Mouse (Mus musculus): ENCODE measurements around the gene Mafg. TPM values are rescaled to one million over a fixed set of nuclear protein-coding genes. Genes with fewer than 3 reads are reported as not detected.
"Not testable (repeated sequence)": the region's sequence is repeated elsewhere in the genome, so short reads cannot be mapped to it uniquely, and the experiment has no call there.

The Mafg gene
- total RNA-seq (2022) = 10 to 100 TPM; 49.5 to 63.3 (median 59.3) TPM

DNA sequence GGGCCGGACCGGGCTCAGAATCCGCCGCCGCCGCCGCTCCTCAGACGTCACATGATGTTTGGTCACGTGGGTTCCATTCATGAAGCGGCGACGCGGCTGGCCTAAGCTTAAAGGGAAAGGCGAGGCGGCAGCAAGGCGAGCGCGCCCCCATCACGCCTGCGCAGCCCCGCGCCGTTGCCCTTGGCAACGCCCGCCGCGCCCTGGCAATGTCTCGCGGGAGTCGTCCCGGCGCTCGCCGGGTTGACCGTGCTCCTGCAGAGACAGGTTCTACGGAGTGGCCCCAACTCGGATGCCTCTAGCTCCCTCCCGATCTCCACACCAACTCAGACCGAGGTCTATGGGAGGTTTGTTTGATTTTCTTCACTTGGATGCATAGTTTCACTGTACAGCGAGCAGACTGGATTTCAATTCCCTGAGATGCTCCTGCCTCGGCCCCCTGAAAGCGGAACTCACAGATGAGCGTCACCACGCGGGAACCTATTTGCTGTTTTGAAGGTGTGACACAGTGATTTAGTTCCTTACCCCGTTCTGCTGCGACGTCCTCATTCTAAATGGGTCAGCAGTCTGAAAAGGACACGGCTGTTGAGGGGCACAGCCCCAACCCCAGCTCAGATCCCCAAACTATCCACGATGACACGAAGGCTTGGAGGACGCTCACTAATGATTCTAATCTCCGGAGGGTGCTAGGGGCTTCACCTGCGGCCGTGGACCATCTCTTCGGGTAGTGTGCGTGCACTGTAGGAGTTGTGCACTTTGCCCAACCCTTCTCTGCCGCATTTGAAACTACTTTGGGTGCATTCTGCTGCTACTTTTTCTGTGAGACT, at the start of gene Mafg:
Mafg (minus strand) TSS at position 81 of the 824 bp plus-strand sequence.
- peak; percentile 87 to 94 for DNase-seq (ENCODE audit: low spot score in 2 of 2)

GRCm38 (mm10) chr11:120682683-120683082, 49.3 kb upstream of the Mafg start:
- no peak for DNase-seq (ENCODE audit: low spot score in 2 of 2)

DNA sequence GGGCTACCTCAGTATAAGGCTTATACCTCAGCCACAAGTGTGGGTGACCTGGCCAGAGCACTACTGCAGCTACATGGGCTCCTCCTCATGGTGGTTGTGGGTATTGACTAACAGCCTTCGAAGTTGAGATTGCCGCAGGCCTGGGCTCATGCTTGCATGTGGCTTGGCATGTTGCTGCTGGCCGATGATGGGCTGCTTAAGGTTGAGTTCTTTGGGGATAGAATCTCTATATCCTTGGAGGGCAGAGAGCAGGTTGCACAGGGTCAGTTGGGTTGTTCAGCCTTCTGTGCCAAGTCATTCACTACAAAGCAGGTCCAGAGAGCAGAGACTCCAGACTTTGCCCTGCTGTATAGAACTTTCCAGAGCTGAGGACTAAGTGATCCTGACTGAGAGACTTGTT, 46.5 kb upstream of the Mafg start:
- no peak for DNase-seq (ENCODE audit: low spot score in 2 of 2)

DNA sequence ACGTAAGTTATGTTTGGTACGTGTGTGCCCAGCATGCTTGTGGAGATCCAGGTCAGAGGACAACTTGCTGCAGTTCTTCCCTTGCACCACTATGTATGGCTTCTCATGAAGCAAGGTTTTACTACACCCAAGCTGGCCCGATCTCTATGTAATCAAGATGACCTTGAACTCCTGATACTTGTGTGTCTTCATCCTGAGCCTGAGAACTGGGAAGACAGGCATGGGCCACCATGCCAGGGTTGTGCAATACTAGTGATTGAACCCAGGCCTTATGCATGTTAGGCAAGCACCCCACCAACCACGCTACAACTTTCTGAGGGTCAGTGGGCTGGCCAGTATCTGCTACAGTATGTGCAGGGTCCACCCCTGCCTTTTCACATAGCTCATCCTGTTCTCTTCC, 43.6 kb upstream of the Mafg start:
- no peak for DNase-seq (ENCODE audit: low spot score in 2 of 2)

DNA sequence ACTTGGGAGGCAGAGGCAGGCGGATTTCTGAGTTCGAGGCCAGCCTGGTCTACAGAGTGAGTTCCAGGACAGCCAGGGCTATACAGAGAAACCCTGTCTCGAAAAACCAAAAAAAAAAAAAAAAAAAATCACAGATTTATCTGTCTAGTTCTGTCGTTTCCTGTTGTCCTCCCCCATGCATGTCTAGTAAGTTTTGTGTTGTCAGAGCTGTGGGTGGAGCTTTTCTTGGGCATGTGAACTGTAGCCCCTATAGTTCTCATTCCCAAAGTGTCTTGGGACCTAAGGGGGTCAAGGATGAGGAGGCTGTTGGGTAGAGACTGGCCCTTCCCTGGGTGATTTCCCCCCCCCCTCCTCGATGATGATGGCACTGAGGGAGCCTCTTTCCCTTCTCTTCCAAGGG, 42.5 kb upstream of the Mafg start:
- not testable (repeated sequence) for DNase-seq (ENCODE audit: low spot score in 2 of 2)

- DNase-seq (ENCODE audit: low spot score in 2 of 2) = no peak
Measured at GRCm38 (mm10) chr11:120673594-120674122, 40.3 kb upstream of the Mafg start.

DNA sequence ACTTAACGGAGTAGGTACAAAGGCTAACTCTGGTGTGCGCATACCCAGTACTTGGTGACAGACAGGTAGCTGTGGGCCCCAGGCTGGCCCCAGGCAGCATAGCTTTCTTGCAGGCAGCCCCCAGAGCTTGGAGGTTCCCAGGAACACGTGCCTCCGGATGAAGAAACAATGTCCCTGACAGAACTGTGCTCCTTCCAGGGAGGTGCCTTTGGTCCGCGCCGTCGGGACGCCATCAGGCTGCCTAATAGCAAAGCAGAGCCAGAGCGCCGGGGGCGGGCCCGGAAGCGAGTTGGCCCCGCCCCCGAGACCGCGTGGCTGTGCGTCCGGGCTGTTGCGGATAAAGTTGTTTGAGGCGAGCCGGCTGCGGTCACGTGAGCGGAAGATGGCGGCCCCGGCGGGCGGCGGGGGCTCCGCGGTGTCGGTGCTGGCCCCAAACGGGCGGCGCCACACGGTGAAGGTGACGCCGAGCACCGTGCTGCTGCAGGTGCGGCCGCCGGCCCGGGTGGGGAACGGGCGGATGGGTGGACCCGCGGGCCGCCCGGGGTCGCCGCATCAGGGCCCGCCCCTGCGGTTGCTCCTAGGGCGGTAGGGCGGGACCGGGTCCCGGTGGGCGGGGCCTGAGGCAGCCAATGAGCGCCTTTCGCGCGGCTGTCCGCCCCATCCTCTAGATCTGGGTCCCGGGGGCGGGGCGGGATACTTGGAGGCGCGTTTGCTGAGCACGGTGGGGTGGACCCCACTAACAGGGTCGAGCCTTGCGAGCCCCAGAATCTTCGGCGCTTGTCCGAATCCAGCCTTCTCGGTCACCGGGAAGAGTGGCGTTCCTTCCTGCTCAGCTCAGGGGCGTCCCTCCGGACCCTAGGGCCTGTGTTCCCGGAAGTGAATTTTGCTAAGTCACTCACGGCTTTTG, 39.5 kb upstream of the Mafg start, which contains the start of gene Aspscr1:
Aspscr1 (plus strand) TSS at position 287 of the 907 bp plus-strand sequence.
- DNase-seq (ENCODE audit: low spot score in 2 of 2) = peak; percentile 94 to 96

DNA sequence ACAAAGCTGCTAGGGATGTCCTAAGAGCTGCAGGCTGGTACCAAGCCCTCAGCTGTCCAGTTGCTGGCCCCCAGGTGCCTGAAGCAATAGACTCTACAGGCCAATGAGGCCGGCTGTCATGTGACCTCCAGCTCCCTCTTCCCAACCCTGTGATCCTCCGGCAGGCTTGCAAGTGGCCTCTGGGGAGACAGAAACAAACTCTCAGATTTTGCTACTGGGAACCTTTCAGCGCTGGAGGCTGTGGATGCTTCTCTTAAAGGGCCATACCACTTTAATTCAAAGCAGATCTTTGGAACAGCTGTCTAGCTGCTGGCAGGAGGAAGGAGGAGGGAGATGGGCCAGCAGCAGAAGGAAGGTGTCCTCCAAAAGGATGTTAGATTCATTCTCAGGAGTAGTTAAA, 33.2 kb upstream of the Mafg start:
- no peak for DNase-seq (ENCODE audit: low spot score in 2 of 2)

DNA sequence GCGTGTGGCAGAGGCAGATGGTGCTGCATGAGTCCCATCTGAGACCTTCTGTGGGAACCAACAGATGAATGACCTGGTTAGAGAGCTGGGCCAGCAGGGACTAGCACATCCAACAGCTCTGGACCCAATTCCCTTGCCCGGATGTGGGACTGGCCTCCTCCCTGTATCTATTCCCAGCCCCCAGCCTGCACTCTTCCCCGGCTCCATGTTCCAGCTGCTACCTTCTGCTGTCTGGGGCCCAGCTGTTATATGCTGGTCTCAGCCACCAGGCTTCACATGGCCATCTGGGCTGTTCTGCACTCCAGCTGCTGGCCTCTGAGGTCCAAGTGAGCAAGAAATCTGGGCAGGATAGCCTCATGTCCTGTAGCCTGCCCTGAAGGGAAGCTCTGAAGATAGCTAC, 32.0 kb upstream of the Mafg start:
- DNase-seq (ENCODE audit: low spot score in 2 of 2) = no peak

DNA sequence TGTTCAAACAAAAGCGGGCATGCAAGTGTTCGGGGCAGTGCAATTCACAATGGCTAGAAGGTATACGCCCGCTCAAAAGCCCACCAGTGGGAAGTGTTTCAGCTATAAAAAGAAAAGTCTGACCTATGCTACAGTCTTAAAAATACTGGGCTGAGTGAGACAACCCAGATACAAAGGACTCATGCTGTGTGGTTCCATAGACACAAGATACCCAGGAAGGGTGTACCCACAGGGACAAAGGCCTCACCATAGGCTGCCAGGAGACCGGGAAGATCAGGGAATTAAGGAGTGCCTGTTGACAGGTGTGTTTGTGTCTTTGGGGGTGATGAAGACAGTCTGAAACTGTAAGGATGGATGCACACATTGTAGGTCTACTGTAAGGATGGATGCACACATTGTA, 30.3 kb upstream of the Mafg start:
- DNase-seq (ENCODE audit: low spot score in 2 of 2) = no peak

- DNase-seq (ENCODE audit: low spot score in 2 of 2) = no peak
Measured at GRCm38 (mm10) chr11:120662759-120663158, 29.4 kb upstream of the Mafg start.

DNA sequence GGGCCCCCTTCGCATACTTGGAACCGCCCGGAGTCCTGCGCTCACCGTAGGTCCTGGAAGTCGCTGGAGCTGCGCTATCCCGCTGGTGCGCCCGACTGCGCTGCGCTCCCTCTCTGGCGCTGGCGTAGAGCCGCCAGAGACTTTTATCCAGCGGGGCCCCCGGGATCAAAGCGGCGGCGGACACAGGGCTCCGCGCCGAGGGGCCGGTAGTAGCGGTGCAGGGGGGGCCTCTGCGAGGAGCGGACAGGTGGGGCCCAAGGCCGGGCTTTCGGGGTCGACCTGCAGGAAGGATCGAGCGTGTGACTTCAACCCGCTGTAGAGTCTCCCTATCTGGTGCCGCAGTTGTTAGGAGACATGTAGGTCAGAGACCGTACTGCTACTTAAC, 27.7 kb upstream of the Mafg start, which contains the start of gene Notum:
Notum (minus strand) TSS at position 100 of the 385 bp plus-strand sequence.
- DNase-seq (ENCODE audit: low spot score in 2 of 2) = no peak

DNA sequence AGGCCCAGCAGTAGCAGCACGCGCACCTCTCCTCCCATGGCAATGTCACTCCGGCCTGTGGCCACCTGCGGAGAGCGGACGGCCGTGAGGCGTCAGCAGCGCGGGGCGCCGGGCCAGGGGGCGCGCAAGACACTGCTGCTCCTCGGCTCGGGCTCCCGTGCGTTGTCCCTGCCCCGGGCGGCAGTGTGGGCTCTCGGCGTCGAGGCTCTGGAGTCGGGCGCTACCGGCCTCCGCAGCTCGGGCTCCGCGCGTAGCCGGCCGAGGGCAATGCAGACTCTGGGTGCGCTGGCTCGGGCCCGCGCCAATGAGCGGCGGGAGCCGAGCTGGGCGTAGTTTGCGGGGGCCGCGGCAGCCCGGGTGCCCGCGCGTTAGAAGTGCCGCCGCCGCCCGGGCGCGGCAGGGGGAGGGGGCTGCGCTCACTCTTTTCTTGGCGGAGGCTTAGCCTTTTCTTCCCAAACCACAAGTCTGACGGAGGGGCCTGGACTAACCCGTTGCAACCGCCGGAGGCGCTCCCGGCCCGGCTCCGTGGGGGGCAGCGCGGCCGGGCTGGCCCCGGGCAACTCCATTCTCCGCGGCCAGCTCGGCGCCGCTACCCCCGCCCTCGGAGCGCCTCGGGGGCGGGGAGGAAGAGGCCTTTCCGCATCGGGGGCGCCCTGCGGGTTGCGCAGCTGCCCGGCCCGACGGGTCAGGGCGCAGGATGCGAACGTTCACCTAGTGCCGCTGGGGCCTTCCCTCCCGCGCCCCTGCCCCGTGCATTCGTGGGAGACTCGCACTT, 27.1 kb upstream of the Mafg start:
- DNase-seq (ENCODE audit: low spot score in 2 of 2) = no peak

GRCm38 (mm10) chr11:120659509-120660300, 26.3 kb upstream of the Mafg start:
- no peak for DNase-seq (ENCODE audit: low spot score in 2 of 2)

DNA sequence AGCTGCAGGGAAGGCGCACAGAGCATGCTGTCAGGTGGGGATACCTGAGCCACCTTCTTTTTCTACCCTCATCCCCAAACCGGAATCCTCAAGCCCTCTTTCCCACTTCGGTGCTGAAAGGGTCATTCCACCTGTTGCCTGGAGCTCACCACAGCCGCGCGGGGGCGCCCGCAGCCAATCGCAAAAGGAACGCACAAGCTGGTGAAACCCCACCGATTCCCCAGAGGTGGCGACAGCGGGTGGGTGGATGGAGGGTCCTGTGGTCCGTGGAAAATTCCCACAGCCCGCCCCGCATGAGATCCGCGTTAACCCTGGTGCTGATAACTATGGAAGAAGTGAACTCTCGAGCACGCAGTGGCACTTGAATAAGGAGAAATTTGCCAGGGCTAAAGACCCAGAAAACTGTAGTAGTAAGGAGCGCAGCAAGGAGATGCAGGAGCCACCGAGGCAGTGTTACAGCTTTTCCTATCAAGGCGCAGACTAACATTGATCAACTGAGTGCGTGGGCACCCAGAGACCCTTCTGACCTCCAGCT, 25.5 kb upstream of the Mafg start:
- DNase-seq (ENCODE audit: low spot score in 2 of 2) = peak; percentile 65 to 67

DNA sequence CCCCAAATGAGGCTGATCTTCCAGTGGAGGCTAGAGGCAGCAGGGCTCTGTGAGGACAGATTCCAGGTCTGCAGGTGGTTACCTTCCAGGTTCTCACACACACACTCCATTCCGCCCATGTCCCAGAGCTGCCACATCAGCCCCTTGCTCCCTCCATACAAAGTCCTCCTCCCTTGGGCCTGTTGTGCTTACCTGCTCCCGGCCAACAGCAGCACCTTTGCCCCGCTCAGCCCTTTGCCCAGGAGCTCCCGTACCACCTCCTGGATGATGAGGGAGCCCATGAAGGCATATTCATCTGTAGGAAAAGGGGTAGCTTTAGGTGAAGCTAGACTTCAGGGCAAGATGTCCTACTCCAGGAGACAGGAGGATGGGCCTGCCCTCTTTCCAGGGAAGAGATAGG, 23.9 kb upstream of the Mafg start:
- DNase-seq (ENCODE audit: low spot score in 2 of 2) = no peak

GRCm38 (mm10) chr11:120654741-120655140, 21.3 kb upstream of the Mafg start:
- DNase-seq (ENCODE audit: low spot score in 2 of 2) = no peak

- DNase-seq (ENCODE audit: low spot score in 2 of 2) = no peak
Measured at GRCm38 (mm10) chr11:120651872-120652271, 18.5 kb upstream of the Mafg start.

GRCm38 (mm10) chr11:120648001-120648476, 14.6 kb upstream of the Mafg start, which contains the start of gene Myadml2:
TSS of gene Myadml2 (minus strand) at chr11:120648158.
- peak; percentile 50 to 65 for DNase-seq (ENCODE audit: low spot score in 2 of 2)
